Mouse (Mus musculus) gastrocnemius, postnatal 36 days (tissue): ENCODE results near the gene 5430402E10Rik. TPM values are rescaled to one million over a fixed set of nuclear protein-coding genes. Genes with fewer than 3 reads are reported as not detected.
"Not testable (repeated sequence)": the region's sequence is repeated elsewhere in the genome, so short reads cannot be mapped to it uniquely, and the experiment has no call there.

Source experiments
- DNase-seq, 2 experiments: peaks; one replicate each; pipeline ENCODE4 v3.0.0; 2022
- intact Hi-C: fragments of 180-260 bp; cut with DNase I; formaldehyde crosslinking; loops from one replicate; pipeline ENCODE4 v1.15.1; 2025
- long read RNA-seq, 2 experiments: library from polyadenylated mRNA; stranded (forward); transcript quantifications; one replicate each; pipeline ENCODE4 v2.0.0; 2021
- total RNA-seq, 2 experiments: library from RNA; stranded (reverse); gene quantifications; 2 replicates each; pipeline ENCODE4 v1.2.3; 2021

5430402E10Rik gene
- total RNA-seq, result not detected
- long read RNA-seq, experiment 1, result 0 reads
- long read RNA-seq, experiment 2, result 0 reads

- intact Hi-C loops, DNase-seq: not testable (repeated sequence)
Measured at GRCm38 (mm10) chrX:77924962-77925361, at the start of gene 5430402E10Rik. TSS of gene 5430402E10Rik (minus strand) at chrX:77925062.

GRCm38 (mm10) chrX:77880033-77880432, 44.8 kb downstream of the 5430402E10Rik start:
- DNase-seq, intact Hi-C loops: not testable (repeated sequence)

Other genes starting within 250 kb of the 5430402E10Rik start
- gene Prkx, start 128.8 kb downstream of the 5430402E10Rik start, total RNA-seq, result 1 to 10 TPM; 4.9 to 5.4 TPM
- gene Pbsn, start 71.4 kb downstream of the 5430402E10Rik start, total RNA-seq, result not detected
- gene Gm14744, start 60.3 kb downstream of the 5430402E10Rik start, total RNA-seq, result not detected
- not detected for gene Obp1a, start 166.3 kb upstream of the 5430402E10Rik start, total RNA-seq
- gene Gm5938, start 200.4 kb upstream of the 5430402E10Rik start, total RNA-seq, result not detected